Mouse (Mus musculus) retina, postnatal 7 days (tissue): ENCODE data around the gene Pigv.
"Not testable (repeated sequence)": the region's sequence is repeated elsewhere in the genome, so short reads cannot be mapped to it uniquely, and the experiment has no call there.

Experiments used
- DNase-seq: peaks from one replicate; pipeline ENCODE4 v3.0.0-alpha.2; 2012; ENCODE audit warnings: low read depth, low spot score

The Pigv gene

DNA sequence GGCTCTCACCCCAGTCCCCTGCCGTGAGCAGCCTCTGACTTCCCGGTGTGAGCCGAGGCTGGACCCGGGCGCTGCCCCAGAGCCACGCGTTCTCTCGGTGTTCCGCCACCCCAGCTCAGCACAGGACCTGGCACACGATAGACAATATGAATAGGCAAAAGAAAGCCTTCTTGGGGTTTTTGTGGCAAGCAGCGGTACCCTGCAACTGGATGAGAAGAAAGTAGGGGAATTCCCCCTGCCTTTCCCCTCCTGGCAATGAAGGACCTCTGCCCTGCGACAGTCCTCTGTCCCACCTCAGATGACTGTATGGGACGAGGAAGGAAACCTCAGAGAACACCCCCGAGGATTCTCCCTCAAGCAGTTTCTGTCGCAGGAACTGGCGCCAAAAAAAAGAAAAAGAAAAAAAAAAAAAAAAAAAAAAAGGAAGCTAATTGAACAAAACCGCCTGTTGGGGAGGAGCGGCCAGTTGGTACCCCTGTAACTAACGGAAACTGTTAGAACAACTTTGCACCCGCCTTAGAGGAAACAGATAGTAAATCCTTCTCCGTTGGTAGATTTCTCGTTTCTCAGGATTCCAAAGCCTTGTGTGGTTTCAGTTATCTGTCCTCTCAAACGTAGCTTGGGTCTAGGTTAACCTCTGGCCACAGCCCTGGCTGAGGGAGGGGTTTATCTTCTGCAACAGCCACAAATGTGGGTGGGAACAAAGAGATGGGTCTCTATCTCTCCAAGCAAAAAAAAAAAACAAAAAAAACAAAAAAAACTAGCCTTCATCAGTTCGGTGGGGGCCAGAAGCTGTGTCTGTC, 599 bp upstream of the Pigv start:
- no peak for DNase-seq

DNA sequence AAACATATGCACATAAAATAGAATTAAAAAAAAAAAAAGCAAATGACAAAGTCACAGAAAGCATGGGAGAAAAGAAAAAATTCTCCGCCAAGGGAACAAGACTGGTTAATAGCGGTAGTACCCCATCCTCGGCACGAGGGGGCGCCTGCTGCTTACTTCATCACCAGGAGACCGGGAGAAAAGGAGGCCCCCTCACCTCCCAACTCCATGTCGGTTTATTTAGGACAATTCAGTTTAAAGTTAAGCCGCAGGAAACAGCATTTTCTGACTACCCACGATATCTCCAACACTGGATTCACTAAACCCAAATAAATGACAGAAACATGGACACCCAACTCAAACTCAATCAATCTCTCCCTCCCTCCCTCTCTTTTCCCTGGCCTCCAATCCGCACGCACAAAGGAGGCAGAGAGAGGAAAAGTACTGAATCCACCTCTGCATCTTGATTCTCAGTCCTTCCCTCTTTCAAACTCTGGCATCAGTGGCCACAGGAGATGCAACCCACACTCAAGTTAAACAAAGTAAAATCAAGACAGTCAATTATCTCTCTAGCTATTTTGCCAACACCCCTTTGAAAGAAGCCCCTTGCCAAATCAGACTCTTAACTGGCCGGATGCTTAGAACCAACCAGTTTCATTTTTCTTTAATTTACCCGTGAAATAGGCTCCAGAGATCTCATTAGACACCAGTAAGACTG, 1.1 kb downstream of the Pigv start:
- DNase-seq, result peak; percentile 67

- DNase-seq, result no peak
These were observed 2.7 kb downstream of the Pigv start for GRCm38 (mm10) chr4:133669652-133670210.

DNA sequence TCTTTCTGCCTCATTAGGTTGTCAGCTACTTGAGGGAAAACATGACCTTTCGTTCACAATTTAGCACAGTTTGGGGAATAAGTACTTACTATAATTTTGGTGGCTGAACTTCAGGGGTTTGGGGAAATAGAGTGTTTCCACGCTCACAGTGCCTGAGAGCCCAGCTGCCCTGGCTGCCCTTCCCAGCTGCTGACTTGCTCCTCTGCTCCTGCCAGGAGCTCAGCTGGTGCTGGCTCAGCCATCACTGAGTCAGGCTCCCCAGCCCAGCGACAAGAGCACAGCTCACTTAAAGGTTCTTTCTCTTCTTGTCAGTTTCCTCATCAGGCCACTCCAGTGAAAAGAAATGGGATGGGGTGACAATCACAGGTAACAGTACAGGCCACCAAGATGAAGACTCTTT, 3.9 kb downstream of the Pigv start:
- DNase-seq, result no peak

DNA sequence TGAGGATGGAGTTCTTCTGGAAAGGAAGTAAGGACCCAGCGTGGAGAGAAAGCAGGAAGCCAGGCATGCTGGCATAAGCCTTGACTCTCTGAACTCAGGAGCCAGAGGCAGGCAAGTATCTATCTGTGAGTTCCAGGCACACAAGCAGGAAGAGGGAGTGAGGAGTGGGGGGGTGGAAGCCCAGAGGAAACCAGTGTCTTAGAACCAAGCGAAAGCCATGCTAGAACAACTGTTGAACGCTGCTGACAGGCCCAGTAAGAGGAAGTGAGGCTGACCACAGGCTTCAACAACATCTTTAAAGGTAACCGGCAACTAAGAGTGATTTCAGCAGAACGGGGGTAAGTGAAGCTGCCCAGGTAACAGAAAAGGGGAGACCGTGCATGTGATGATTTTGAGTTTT, 6.2 kb downstream of the Pigv start:
- DNase-seq, result no peak

- DNase-seq, result no peak
These were observed 7.3 kb downstream of the Pigv start for GRCm38 (mm10) chr4:133665118-133665517.

GRCm38 (mm10) chr4:133662945-133663344, 9.5 kb downstream of the Pigv start:
- DNase-seq, result no peak

DNA sequence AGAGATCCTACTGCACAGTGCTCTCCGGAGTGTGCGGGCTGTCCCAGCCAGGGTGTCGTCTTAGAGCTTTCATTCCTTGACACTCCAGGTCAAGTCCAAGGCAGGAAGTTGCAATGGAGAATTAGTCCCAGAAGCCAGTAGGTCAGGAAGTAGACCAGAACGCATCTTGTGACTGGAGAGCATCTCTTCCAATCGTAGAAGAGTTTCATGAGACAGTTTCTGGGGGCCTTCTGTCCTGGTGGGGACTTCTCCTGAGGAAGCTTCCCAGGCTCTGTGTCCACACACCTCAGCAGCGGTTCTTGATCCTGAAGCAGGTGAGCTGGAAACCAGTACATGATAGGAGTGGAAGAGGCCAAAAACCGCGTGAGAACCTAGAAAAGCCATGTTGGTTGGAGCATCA, 10.0 kb downstream of the Pigv start:
- no peak for DNase-seq

DNA sequence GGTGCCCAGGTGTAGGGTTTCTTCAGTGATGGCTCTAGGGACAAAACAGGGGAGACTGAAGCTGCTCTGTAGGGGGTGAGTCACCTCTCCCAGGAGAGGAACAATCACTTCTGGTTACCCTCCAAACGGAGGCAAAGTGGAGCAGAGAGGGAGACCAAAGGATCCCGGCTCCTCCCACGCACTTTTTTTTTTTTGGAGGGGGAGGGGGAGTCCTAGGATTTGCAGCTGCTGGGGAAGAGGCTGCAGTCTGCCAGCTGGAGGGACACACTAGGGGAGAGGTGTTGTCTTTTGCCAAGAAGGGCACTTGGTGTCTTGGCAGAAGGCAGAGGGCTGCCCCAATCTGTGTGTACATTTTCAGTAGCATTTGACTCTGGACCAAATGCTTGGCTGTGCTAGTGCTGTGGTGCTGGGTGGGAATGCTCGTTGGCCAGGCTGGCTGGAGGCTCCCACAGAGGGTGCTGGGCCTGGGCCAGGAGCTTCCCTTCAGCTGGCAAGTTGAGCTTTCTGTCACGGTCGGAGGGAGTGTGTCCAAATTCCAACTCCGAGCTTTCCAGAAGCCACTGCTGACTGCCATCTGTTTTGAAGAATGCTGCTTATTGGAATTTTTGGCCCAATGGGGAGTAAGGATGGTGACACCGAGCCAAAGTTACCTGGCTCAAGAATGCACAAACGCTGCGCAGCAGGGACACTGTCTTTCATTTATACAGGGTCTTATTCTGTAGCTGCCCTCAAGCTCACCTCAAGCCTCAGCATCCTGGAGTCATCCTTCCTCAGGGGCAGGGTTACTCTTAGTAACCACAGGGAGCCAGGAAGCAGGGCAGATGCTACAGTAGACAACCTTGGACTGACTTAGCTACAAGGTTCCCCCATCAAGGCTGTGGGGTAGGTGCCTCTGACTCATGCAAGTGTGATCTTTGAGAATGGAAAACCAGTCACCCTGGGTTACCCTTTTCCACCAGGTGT, 12.0 kb downstream of the Pigv start:
- DNase-seq, result no peak

GRCm38 (mm10) chr4:133659497-133660192, 12.8 kb downstream of the Pigv start:
- DNase-seq, result no peak

GRCm38 (mm10) chr4:133658729-133659128, 13.7 kb downstream of the Pigv start:
- no peak for DNase-seq

DNA sequence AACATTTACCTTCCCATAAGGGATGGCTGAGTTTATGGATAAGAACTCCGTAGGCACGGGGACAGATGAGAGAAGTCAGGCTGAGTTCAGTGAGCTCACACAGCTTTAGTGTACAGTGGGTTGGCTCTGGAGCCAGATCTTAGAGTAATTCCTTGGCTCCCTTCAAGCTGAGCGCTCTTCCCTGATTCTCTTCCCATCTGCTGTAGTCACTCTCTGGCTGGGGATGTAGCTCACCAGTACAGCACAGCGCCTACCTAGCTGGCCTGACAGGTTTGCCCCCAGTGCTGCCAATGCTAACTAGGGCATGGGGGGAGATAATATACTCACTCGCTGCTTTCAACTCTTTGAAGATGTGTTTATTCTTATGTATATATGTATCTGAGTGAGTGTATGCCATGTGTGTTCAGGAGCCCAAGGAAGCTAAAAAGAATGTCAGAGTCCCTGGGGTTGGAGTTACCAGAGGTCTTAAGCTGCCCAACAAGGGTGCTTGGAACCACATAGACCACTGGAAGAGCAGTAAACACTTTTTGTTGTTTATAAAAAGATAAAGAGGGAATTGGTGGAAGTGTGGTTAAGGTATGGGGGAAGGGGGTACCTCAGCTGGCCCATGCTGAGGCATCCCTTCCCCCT, 14.5 kb downstream of the Pigv start:
- DNase-seq, result no peak

DNA sequence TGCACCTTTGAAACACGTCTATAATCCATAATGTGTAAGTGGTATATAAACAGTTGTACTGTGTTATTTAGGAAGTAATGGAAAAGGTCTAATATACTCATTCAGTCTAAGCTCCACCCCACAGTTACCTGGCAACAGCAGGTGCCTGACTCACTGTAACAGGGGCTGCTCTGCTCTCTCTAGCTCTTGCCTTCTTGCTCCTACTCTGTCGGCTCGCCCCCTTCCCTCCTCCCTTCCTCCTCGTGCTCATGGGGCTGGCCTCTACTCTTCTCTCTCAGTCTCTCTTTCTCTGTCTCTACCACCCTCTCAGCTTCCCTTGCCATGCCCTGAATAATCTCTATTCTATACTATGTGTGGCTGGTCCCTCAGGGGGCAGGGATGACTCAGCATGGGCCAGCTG, 15.4 kb downstream of the Pigv start:
- no peak for DNase-seq

DNA sequence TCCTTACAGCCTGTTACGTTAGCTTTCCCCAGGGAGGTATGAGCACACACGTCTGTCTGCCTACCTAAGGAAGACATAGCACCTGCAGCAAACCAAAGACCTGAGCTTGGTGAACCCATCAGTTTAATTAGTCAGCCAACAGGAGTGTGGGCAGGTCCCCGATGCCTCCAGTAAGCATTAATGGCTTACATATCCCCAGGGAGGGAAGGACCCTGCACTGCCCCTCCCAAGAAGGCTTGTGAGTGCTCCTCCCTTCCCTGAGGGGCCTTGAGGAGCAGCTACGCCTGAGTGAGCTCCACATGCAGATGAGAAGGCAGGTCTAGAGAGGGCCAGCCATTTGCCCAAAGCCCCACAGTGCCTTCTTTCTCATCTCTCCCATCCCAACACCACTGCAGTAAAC, 16.2 kb downstream of the Pigv start:
- no peak for DNase-seq

GRCm38 (mm10) chr4:133654070-133654469, 18.4 kb downstream of the Pigv start:
- DNase-seq, result not testable (repeated sequence)

DNA sequence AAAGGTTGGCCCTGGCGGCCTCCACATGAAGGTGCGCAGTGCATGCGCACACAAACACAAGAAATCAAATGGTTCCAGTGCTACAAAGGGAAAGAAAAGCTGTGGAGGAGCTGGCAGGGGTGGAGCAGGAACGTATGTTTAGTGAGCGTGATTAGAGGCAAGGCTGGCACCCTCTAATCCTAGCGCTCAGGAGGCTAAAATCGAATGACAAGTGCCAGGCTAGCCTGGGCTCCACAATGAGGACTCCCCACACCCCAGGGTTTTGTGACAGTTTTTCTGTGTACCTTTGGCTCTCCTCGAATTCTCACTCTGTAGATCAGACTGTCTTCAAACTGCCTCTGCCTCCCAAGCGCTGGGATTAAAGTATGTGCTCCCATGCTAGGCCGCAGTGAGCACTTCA, 19.7 kb downstream of the Pigv start:
- no peak for DNase-seq

- DNase-seq, result no peak
These were observed 20.5 kb downstream of the Pigv start for GRCm38 (mm10) chr4:133651986-133652385.

DNA sequence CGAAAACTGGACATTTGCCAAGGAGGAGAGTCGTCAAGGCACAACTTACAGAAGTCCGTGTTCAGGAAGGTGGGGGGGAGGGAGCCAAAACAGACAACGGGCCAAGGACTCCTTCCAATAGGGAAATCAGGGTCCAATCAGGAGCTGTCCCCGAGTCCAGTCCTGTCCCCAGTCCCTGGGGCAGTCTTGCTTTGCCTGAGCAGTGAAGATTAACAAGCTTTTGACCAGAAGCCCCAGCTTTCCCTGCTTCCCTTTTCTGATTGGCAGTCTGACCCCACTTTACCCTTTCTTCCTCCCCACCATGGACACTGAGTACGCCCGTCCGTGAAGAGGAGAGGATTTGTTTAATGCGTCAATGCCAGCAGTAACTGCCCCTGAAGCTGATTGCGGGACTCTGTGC, 21.0 kb downstream of the Pigv start:
- DNase-seq, result no peak

- peak; percentile 63 for DNase-seq
These were observed 22.3 kb downstream of the Pigv start, which contains the start of gene Zdhhc18 for GRCm38 (mm10) chr4:133649989-133650699. TSS of gene Zdhhc18 (minus strand) at chr4:133650154.

DNA sequence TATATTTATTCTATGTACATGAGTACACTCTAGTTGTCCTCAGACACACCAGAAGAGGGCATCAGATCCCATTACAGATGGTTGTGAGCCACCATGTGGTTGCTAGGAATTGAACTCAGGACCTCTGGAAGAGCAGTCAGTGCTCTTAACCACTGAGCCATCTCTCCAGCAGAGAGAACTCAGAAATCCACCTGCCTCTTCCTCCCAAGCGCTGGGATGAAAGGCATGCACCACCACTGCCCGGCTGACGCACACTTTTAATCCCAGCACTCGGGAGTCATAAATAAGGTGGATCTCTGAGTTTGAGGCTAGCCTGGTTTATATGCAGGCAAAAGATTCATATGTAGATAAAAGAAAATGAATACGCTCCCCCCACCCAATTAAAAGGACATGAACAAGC, 23.0 kb downstream of the Pigv start:
- not testable (repeated sequence) for DNase-seq
